Mouse (Mus musculus) C2C12 (cell line): ENCODE measurements around the gene Scn1b. TPM values are rescaled to one million over a fixed set of nuclear protein-coding genes. Genes with fewer than 3 reads are reported as not detected.

Source experiments
- H3K27me3 ChIP-seq: one replicate; pipeline ENCODE4 v1.6.1; 2011; ENCODE audit not compliant: control insufficient read depth, insufficient read depth, insufficient read length
- H3K36me3 ChIP-seq: one replicate; pipeline ENCODE4 v1.6.1; 2011; ENCODE audit not compliant: control insufficient read depth, insufficient read depth
- H3K4me3 ChIP-seq: one replicate; pipeline ENCODE4 v1.5.1; 2011; ENCODE audit warnings: mild to moderate bottlenecking, control low read depth; ENCODE audit not compliant: poor library complexity, insufficient read depth, severe bottlenecking
- H3K79me2 ChIP-seq: one replicate; pipeline ENCODE4 v1.6.1; 2011; ENCODE audit not compliant: control insufficient read depth, insufficient read depth
- H3K79me3 ChIP-seq: one replicate; pipeline ENCODE4 v1.6.1; 2011; ENCODE audit warnings: low read depth, control low read depth
- H3ac ChIP-seq: one replicate; pipeline ENCODE3; 2011; ENCODE audit warnings: low read depth; ENCODE audit not compliant: control insufficient read depth, insufficient read length
- CEBPB ChIP-seq: IDR thresholded peaks from one replicate; pipeline ENCODE4 v1.6.1; 2011; ENCODE audit warnings: low read depth, mild to moderate bottlenecking, control low read depth, moderate library complexity
- CTCF ChIP-seq: IDR thresholded peaks from one replicate; pipeline ENCODE4 v1.5.1; 2011; ENCODE audit not compliant: control insufficient read depth, insufficient read depth, insufficient read length
- FOSL1 ChIP-seq: IDR thresholded peaks from one replicate; pipeline ENCODE4 v1.8.0; 2011; ENCODE audit warnings: mild to moderate bottlenecking, low read length; ENCODE audit not compliant: poor library complexity, insufficient read depth, severe bottlenecking
- MAX ChIP-seq: IDR thresholded peaks from one replicate; pipeline ENCODE4 v1.6.1; 2011; ENCODE audit warnings: mild to moderate bottlenecking, control low read depth
- MYOD1 ChIP-seq: IDR thresholded peaks from one replicate; pipeline ENCODE4 v1.6.1; 2011; ENCODE audit warnings: low read depth; ENCODE audit not compliant: control insufficient read depth, insufficient read length
- MYOG ChIP-seq: IDR thresholded peaks from one replicate; pipeline ENCODE4 v1.6.1; 2011; ENCODE audit not compliant: control insufficient read depth, insufficient read length; ENCODE audit errors: extremely low read depth
- USF1 ChIP-seq: IDR thresholded peaks from one replicate; pipeline ENCODE4 v1.6.1; 2011; ENCODE audit warnings: low read depth, mild to moderate bottlenecking, control low read depth, moderate library complexity
- polyA plus RNA-seq: library from polyadenylated mRNA; unstranded; fragments of >200 nt; fragmentation: generic; extraction: Trizol; gene quantifications from one replicate; pipeline ENCODE4 v1.2.1, GENCODE M21; 2012; ENCODE audit warnings: missing spikeins

The Scn1b gene
- polyA plus RNA-seq, 1 experiment: 2.3 TPM

GRCm38 (mm10) chr7:31082831-31083588, 43.8 kb downstream of the Scn1b start:
- no peak overlapping the region for H3K4me3 ChIP-seq
- no peak for TF ChIP-seq USF1
- TF ChIP-seq MAX: no peak
- no peak for TF ChIP-seq MYOG
- no peak for TF ChIP-seq MYOD1
- TF ChIP-seq CEBPB: no peak
- no peak for TF ChIP-seq FOSL1
- no peak for TF ChIP-seq CTCF
- H3K79me3 ChIP-seq: no peaks in the 10 kb centered on the region
- H3ac ChIP-seq: no peak overlapping the region
- H3K27me3 ChIP-seq: no peaks in the 10 kb centered on the region
- H3K79me2 ChIP-seq: no peaks in the 10 kb centered on the region
- no peaks in the 10 kb centered on the region for H3K36me3 ChIP-seq

- TF ChIP-seq CEBPB: no peak
- no peak for TF ChIP-seq MAX
- TF ChIP-seq FOSL1: no peak
- TF ChIP-seq MYOD1: no peak
- no peak for TF ChIP-seq CTCF
- TF ChIP-seq MYOG: no peak
- no peak for TF ChIP-seq USF1
- no peaks in the 10 kb centered on the region for H3K79me2 ChIP-seq
- H3K79me3 ChIP-seq: no peaks in the 10 kb centered on the region
- H3K27me3 ChIP-seq: no peaks in the 10 kb centered on the region
- no peaks in the 10 kb centered on the region for H3K36me3 ChIP-seq
- H3K4me3 ChIP-seq: no peak overlapping the region
- H3ac ChIP-seq: no peak overlapping the region
These were observed 44.7 kb downstream of the Scn1b start for GRCm38 (mm10) chr7:31082106-31082505.

- no peaks in the 10 kb centered on the region for H3K79me3 ChIP-seq
- no peak overlapping the region for H3K4me3 ChIP-seq
- no peak for TF ChIP-seq USF1
- H3K27me3 ChIP-seq: peaks cover 5% of the 10 kb centered on the region
- H3K36me3 ChIP-seq: no peaks in the 10 kb centered on the region
- H3ac ChIP-seq: no peak overlapping the region
- no peaks in the 10 kb centered on the region for H3K79me2 ChIP-seq
These were observed 45.7 kb downstream of the Scn1b start for GRCm38 (mm10) chr7:31081106-31081505.

- peaks cover 9% of the 10 kb centered on the region for H3K27me3 ChIP-seq
- H3K79me2 ChIP-seq: no peaks in the 10 kb centered on the region
- TF ChIP-seq MYOD1 (no peak), FOSL1 (no peak), CEBPB (no peak), CTCF (no peak), MAX (no peak), MYOG (no peak)
- H3K4me3 ChIP-seq: no peak overlapping the region
- H3K36me3 ChIP-seq: no peaks in the 10 kb centered on the region
- H3ac ChIP-seq: no peak overlapping the region
- H3K79me3 ChIP-seq: no peaks in the 10 kb centered on the region
These were observed 46.2 kb downstream of the Scn1b start for GRCm38 (mm10) chr7:31080611-31081010.

DNA sequence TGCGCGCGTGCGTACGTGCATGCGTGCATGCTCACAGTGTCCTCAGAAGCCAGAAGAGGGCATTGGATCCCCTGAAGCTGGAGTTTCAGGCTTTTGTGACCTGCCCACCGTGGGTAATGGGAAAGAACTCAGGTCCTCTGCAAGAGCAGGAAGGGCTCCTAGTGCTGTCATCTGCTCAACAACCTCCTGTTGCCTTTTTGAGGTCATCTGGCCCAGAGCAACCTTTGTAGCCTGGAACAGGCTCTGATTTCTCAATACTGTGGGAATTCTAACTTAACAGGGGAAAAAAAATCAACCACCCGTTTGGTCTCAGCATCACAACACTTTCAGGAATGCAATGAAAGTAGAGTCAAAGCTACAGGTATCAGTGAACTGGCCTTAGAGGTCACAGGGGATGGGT, 47.1 kb downstream of the Scn1b start:
- TF ChIP-seq MYOG (no peak), FOSL1 (no peak), MYOD1 (no peak), CEBPB (no peak), USF1 (no peak)
- no peaks in the 10 kb centered on the region for H3K36me3 ChIP-seq
- peaks cover 11% of the 10 kb centered on the region for H3K27me3 ChIP-seq

GRCm38 (mm10) chr7:31077885-31078445, 48.8 kb downstream of the Scn1b start:
- TF ChIP-seq USF1: no peak
- TF ChIP-seq MYOG: no peak
- TF ChIP-seq FOSL1: no peak
- no peak for TF ChIP-seq MYOD1
- TF ChIP-seq CEBPB: no peak
- no peak for TF ChIP-seq MAX
- TF ChIP-seq CTCF: no peak
- Histone ChIP-seq H3K27me3 (peaks cover 11% of the 10 kb centered on the region), H3K4me3 (no peak overlapping the region), H3ac (no peak overlapping the region), H3K79me3 (no peaks in the 10 kb centered on the region), H3K36me3 (no peaks in the 10 kb centered on the region), H3K79me2 (no peaks in the 10 kb centered on the region)

More for the DNA sequence above, 47.1 kb downstream of the Scn1b start:
- H3ac ChIP-seq: no peak overlapping the region
- no peaks in the 10 kb centered on the region for H3K79me2 ChIP-seq
- no peaks in the 10 kb centered on the region for H3K79me3 ChIP-seq
- H3K4me3 ChIP-seq: no peak overlapping the region
